Mouse (Mus musculus) olfactory bulb, adult 2 months (tissue): ENCODE results near the gene Abcc6.

Experiments used
- CTCF ChIP-seq: fragments of 200-500 bp; IDR thresholded peaks from 2 replicates; pipeline ENCODE4 v1.5.1; 2012; ENCODE audit warnings: low read depth, mild to moderate bottlenecking, low read length, moderate library complexity; ENCODE audit not compliant: insufficient read depth
- POLR2A ChIP-seq: fragments of 200-500 bp; IDR thresholded peaks from 2 replicates; pipeline ENCODE4 v1.6.1; 2012; ENCODE audit warnings: mild to moderate bottlenecking, low read depth, low read length, moderate library complexity; ENCODE audit not compliant: insufficient read depth

DNA sequence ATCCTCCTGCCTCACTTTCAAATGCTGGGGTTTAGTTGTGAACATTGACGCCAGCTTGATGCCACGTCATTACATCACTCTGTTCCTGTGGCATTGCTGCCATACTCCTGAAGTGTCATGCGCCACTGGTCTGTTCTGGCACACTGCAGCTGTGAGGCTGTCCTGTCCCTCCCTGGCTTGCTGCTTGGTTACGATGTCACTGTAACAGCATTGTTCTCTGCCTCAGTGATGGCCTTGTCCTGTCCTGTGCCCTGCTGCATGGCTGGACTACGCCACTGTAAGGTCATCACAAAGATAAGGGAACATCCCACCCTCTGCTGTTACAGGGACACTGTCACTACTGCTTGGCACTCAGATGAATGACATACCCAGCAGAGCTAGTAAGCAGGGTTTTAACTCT is 48.5 kb downstream of the Abcc6 start:
- TF ChIP-seq CTCF (no peak), POLR2A (no peak)
